Mouse (Mus musculus) CH12F3 (cell line): ENCODE measurements around the gene Kcnj15.

Source experiments
- in situ Hi-C: fragments of 300-500 bp; cut with MboI; formaldehyde crosslinking; loops from 2 replicates; pipeline ENCODE4 v1.14.3; 2020; ENCODE audit warnings: low sequenced_read_pairs

The Kcnj15 gene

GRCm38 (mm10) chr16:95243401-95243800 lies 14.0 kb upstream of the Kcnj15 start:
- in situ Hi-C loops = no loop called here

GRCm38 (mm10) chr16:95244626-95245303 lies 12.6 kb upstream of the Kcnj15 start:
- in situ Hi-C loops = no loop called here

GRCm38 (mm10) chr16:95245499-95245898 lies 11.9 kb upstream of the Kcnj15 start:
- in situ Hi-C loops = no loop called here

GRCm38 (mm10) chr16:95248646-95249045 lies 8.7 kb upstream of the Kcnj15 start:
- in situ Hi-C loops = no loop called here

GRCm38 (mm10) chr16:95256648-95257047 lies 710 bp upstream of the Kcnj15 start:
- in situ Hi-C loops = no loop called here

GRCm38 (mm10) chr16:95258100-95258499 lies 742 bp downstream of the Kcnj15 start:
- in situ Hi-C loops = no loop called here

- in situ Hi-C loops = no loop called here
Measured at GRCm38 (mm10) chr16:95259505-95259904, 2.1 kb downstream of the Kcnj15 start.

GRCm38 (mm10) chr16:95260693-95261092 lies 3.3 kb downstream of the Kcnj15 start:
- in situ Hi-C loops = no loop called here

GRCm38 (mm10) chr16:95261807-95262206 lies 4.4 kb downstream of the Kcnj15 start:
- in situ Hi-C loops = no loop called here

GRCm38 (mm10) chr16:95262706-95263363 lies 5.5 kb downstream of the Kcnj15 start:
- in situ Hi-C loops = no loop called here

- in situ Hi-C loops = no loop called here
Measured at GRCm38 (mm10) chr16:95264324-95264723, 7.0 kb downstream of the Kcnj15 start.

GRCm38 (mm10) chr16:95267481-95268183 lies 10.3 kb downstream of the Kcnj15 start:
- in situ Hi-C loops = no loop called here

- in situ Hi-C loops = no loop called here
Measured at GRCm38 (mm10) chr16:95269610-95270009, 12.3 kb downstream of the Kcnj15 start.

- in situ Hi-C loops = no loop called here
Measured at GRCm38 (mm10) chr16:95273101-95273500, 15.7 kb downstream of the Kcnj15 start.

- in situ Hi-C loops = no loop called here
Measured at GRCm38 (mm10) chr16:95275713-95276502, 18.6 kb downstream of the Kcnj15 start.

GRCm38 (mm10) chr16:95279015-95279414 lies 21.7 kb downstream of the Kcnj15 start:
- in situ Hi-C loops = no loop called here

- in situ Hi-C loops = no loop called here
Measured at GRCm38 (mm10) chr16:95280338-95280737, 23.0 kb downstream of the Kcnj15 start.

GRCm38 (mm10) chr16:95283369-95283768 lies 26.0 kb downstream of the Kcnj15 start:
- in situ Hi-C loops = no loop called here

- in situ Hi-C loops = no loop called here
Measured at GRCm38 (mm10) chr16:95284085-95284727, 26.8 kb downstream of the Kcnj15 start.

- in situ Hi-C loops = no loop called here
Measured at GRCm38 (mm10) chr16:95285043-95285442, 27.7 kb downstream of the Kcnj15 start.

- in situ Hi-C loops = no loop called here
Measured at GRCm38 (mm10) chr16:95285767-95286166, 28.4 kb downstream of the Kcnj15 start.
